Mouse (Mus musculus): Measurements from ENCODE around the gene Gm49378.

The Gm49378 gene

DNA sequence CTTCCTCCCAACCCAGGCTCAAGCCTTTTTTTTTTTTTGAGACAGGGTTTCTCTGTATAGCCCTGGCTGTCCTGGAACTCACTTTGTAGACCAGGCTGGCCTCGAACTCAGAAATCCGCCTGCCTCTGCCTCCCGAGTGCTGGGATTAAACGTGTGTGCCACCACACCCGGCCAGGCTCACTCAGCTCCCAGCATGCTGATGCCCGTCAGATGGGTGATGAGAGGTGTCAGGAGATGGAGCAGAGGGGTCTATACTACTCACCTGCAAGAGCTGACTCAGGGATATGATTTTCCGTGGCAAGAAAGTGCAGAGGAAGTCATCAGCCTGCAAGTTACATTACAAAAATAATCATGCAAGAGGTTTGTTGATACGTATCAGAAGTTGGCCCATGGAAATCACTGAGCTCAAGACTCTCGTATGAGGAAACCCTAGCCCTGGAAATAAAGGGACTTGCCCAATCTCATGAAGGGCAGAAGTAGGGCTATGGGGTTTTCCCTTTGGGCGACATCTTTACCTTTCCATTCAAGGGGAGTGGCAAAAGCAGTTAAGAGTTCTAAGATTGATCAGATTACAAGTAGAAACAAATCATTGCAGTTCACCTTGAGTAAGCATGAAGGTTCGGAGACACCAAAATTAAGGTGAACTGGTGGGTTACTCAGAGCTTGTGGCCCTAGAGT lies 47.8 kb downstream of the Gm49378 start:
- peak; percentile 92 for DNase-seq (ENCODE audit: low read depth)

DNA sequence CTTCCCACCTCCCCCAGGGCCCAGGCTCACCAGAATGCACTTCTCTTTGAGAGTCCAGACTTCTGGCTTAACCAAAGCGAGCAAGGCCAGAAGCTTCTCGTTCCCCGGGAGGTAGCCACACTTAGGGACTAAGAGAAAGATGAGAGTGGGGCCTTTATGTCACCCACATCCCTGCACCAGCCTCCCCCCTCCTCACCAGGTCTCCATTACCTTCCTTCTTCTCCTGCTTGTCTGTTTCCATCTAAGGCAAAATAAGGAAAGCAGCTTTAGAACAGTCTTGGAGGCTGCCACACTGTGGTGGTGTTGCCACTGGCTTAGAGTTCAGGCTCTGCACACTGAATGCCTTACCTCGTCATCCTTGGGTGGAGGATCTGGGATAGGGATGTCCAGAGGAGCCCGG lies 48.4 kb downstream of the Gm49378 start:
- DNase-seq (ENCODE audit: low read depth) = no peak

DNA sequence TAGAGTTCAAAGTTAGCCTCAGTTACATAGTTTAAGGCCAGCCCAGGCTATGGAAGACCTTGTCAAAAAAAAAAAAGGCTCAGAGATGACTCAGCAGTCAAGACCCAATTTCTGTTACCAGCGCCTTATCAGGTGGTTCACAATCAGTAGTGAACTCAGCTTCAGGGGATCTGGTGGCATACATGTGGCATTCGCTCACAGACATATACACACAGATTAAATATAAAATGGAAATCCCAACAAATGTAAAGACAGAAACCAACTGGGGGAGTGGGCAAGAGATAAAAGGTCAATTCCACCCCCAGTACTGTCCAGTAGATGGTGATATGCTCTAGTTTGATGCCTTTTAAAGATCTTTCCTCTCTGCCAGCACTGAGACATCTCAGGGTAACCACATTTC lies 51.5 kb downstream of the Gm49378 start:
- DNase-seq (ENCODE audit: low read depth) = peak; percentile 75

DNA sequence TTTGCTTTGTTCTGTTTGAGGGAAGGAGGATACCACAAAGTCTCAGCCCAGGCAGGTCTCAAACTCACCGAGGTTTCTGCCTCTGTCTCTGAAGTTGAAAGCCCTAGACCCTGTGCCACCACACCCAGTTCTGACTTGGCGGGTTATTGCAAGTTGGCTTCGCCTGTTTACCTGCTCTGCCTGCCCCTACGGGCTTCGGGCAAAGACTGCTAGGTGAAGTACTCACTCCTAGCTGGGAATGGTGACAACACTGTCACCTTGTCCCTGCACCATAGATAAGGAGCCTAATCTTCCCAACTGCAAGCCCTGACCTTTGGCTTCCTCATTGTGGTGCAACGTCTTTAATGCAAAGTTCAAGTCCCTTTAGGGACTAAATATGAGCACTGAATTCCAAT lies 52.1 kb downstream of the Gm49378 start:
- no peak for DNase-seq (ENCODE audit: low read depth)

DNA sequence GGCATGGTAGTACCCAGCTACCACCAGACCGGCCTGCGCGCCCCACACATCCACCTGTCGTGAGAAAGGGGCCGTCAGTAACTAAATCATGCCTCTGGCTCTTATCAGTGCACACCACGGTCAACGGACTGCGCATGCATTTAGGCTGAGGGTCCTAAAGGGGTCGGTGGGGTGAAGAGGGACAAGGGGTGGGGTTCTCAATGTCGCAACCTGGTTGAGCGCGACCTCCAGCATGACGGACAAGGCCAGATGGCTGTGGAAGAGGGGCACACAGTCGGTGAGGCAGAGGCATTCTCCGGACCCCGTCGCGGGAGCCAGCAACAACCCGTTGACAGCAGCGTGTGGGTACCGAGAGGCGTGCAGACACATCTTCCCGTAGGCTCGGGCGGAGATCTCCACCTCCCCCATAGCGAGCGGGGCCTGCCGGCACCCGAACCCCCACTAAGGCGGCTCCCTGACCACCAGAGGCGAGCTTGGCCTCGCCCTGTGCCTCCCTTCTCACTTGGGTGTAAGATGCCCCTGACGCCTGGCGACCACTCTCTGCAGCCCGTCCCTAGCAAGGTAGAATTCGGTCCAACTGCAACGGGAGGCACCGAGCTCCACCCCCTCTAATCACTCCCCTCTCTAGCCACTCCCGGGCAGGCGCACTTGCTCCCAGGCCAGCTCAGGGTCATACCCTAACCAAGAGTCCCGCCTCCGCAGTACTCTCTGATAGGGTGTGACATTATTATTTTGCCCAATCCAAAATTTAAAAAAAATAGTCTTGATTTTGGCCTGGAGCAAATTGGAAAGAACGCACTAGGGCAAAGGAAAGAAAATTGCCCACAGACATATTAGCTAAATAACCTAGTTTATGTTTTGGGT lies 52.8 kb downstream of the Gm49378 start, which contains the start of gene Emc9:
Emc9 (minus strand) TSS at position 601 of the 864 bp plus-strand sequence.
- peak; percentile 89 for DNase-seq (ENCODE audit: low read depth)

DNA sequence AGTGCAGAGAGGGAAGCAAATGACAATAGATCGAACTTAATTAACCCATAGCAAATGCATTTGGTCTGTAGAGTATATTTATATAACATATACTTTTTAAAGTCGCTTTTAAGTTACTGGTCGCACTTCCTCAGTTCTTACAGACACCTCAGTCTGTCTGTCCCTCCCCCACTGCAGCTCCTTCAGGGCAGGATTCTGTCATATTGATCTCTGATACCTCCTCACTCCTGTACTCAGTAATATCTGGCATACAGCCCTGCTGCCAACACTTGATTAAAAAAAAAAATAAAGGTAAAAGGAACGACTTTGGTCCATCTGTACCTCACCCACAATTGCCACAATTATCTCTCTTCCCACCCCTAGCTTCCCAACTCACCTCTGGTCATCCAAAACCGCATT lies 53.4 kb downstream of the Gm49378 start:
- DNase-seq (ENCODE audit: low read depth) = no peak

DNA sequence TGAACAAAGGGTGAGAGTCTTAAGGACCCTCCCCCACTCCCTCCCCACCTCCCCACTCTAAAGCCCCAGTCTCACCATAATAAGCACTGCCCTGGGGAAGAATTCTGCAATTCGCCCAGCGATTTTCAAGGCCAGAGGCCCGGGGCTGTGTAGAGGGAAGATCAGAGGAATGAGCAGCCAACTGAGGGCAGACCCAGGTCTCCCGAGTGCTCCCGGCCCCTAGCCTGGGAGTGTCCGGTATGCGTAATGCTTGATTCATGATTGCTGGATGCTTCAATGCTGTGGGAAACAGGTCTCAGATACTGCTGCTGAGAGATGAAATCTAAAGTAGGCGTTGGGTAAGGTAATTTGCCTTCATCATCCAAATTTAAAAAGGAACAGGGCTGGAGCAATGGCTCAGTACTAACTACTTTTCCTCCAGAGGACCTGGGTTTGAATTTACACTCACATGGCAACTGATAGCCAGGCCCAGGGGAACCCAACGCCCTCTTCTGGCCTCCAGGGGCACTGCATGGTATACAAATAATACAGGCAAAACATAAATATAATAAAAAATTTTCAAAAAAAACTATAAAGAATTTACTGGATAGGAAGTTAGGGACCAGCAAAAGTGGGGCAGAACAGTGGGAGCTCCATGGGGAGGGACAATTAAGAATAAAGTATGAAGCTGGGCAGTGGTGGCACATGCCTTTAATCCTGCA lies 55.6 kb downstream of the Gm49378 start:
- peak; percentile 63 for DNase-seq (ENCODE audit: low read depth)

DNA sequence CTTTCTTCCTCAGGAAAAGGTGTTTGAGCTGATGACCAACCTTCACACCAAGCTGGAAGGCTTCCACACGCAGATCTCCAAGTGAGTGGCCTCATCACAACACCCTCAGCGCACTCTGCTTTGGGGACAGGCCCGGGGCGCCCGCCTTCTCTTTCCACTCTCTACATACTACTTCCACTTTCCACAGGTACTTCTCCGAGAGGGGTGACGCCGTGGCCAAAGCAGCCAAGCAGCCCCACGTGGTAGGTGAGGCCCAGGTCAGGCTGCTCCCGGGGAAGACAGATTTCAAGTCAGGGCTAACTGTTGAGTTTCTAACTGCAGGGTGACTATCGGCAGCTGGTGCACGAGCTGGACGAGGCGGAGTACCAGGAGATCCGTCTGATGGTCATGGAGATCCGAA lies 57.0 kb downstream of the Gm49378 start:
- no peak for DNase-seq (ENCODE audit: low read depth)

DNA sequence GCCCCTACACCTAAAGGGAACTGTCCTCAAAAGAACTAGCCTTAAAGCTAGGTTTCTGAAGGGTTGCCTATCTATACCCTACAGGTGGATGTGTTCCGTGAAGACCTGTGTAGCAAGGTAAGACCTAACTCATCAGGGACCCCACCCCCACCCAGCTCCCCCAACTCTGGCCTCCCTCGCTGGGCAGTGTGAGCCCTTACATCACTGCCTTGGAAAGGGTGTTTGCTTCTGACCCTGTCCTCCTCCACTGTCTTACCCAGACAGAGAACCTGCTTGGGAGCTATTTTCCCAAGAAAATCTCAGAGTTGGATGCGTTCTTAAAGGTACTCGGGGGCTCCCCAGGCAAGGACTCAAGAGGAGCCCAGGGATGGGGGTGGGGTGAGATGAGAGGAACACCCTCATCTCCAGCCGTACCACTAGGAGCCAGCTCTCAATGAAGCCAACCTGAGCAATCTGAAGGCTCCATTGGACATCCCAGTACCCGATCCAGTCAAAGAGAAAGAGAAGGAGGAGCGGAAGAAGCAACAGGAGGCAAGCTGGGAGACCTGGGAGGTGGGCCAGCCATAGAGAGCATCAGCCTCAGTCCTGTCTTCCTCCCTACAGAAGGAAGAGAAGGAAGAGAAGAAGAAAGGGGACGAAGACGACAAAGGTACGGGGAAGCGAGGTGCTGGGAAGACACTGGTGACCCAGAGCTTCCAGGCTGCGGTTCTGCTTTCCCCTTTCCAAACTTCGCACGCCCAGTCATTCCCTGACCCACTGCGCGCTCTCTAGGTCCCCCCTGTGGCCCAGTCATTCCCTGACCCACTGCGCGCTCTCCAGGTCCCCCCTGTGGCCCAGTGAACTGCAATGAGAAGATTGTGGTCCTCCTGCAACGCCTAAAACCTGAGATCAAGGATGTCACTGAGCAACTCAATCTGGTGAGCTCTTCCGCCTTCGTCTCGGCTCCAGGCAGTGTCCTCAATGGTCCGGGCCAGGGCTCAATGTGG lies 57.9 kb downstream of the Gm49378 start:
- DNase-seq (ENCODE audit: low read depth) = no peak

Measured in induced T-regulatory cell, adult 2 months (primary cell).